8 mouse cellular contexts compared by ENCODE assay signal in the genomic region with DNA sequence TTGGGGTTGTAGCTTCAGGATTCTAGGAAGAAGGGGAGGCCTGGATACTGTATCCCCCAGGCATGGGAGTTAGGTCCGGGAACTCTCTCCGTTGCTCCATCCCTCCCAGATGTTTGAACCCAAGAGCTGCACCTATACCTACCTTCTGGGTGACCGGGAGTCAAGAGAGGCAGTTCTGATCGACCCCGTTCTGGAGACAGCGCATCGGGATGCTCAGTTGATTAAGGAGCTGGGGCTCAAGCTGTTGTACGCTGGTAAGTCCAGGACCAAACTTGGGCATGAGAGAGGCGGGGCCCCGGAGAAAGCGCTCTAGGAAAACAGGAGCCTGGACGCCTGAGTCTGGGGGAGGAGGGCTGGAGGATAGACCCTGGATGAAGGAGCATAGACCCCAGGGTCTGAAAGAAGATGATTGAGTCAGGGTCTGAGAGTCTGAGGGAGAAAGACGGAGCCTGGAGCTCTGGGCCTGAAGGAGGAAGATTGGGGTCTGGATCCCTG. TPM values are rescaled to one million over a fixed set of nuclear protein-coding genes. Genes with fewer than 3 reads are reported as not detected.
DNase-seq lines count a peak whose midpoint lies in the region; ATAC-seq and TF ChIP-seq lines count a peak whose summit lies in the region.

No protein-coding gene starts in this region.

- H3K27ac ChIP-seq in forebrain, embryonic 11.5 days (ENCODE audit: low read depth, low read length): no peak overlapping the region
- no peak overlapping the region for H3K27ac ChIP-seq in limb, embryonic 14.5 days (replicated peaks; ENCODE audit: low read depth, low read length)
- no peak overlapping the region for H3K27ac ChIP-seq in stomach, embryonic 15.5 days

- peak overlapping the region; percentile 72 for H3K9ac ChIP-seq in forebrain, embryonic 11.5 days (ENCODE audit: low read length)
- peak overlapping the region; percentile 77 for H3K9ac ChIP-seq in limb, embryonic 14.5 days (ENCODE audit: low read depth, low read length, severe bottlenecking)
- H3K9ac ChIP-seq in stomach, embryonic 15.5 days: peak overlapping the region; percentile 61

- no peak for DNase-seq in forebrain, embryonic 11.5 days (ENCODE audit: low spot score)
- no peak for DNase-seq in limb, embryonic 14.5 days (ENCODE audit: low spot score)
- DNase-seq in cerebellum, postnatal 36 days: no peak
- DNase-seq in adrenal gland, adult 18-20 months (ENCODE audit: low spot score in 2 of 2): no peak
- no peak for DNase-seq in cerebellum, adult 11 months

- H3K4me2 ChIP-seq in forebrain, embryonic 11.5 days (ENCODE audit: low read depth, low read length, severe bottlenecking): peak overlapping the region; percentile 75
- peak overlapping the region; percentile 72 for H3K4me2 ChIP-seq in limb, embryonic 14.5 days (replicated peaks; ENCODE audit: low read depth, low read length, severe bottlenecking)
- peak overlapping the region; percentile 88 for H3K4me2 ChIP-seq in stomach, embryonic 15.5 days

- under 1% methylated on average over 13 of the region's 13 CpGs for WGBS in forebrain, embryonic 11.5 days
- 2% methylated on average over 13 of the region's 13 CpGs for WGBS in limb, embryonic 14.5 days
- whole genome bisulfite sequencing in stomach, embryonic 15.5 days: 5% methylated on average over 13 of the region's 13 CpGs

- H3K9me3 ChIP-seq in megakaryocyte, embryonic 14.5 days: no peaks in the 10 kb centered on the region
- no peaks in the 10 kb centered on the region for H3K9me3 ChIP-seq in forebrain, embryonic 11.5 days (ENCODE audit: control insufficient read depth, low read length)
- no peaks in the 10 kb centered on the region for H3K9me3 ChIP-seq in limb, embryonic 14.5 days (ENCODE audit: control insufficient read depth, low read length)
- H3K9me3 ChIP-seq in stomach, embryonic 15.5 days: no peaks in the 10 kb centered on the region

- H3K27me3 ChIP-seq in megakaryocyte, embryonic 14.5 days (replicated peaks): peaks cover 24% of the 10 kb centered on the region
- no peaks in the 10 kb centered on the region for H3K27me3 ChIP-seq in forebrain, embryonic 11.5 days (ENCODE audit: control insufficient read depth, insufficient read depth, low read length)
- H3K27me3 ChIP-seq in limb, embryonic 14.5 days (ENCODE audit: control insufficient read depth, insufficient read depth, low read length): no peaks in the 10 kb centered on the region
- H3K27me3 ChIP-seq in stomach, embryonic 15.5 days (replicated peaks): no peaks in the 10 kb centered on the region

- peaks cover 40% of the 10 kb centered on the region for H3K4me1 ChIP-seq in megakaryocyte, embryonic 14.5 days
- peaks cover 6% of the 10 kb centered on the region; the same call in 1 of the 2 replicates for H3K4me1 ChIP-seq in forebrain, embryonic 11.5 days (replicated peaks; ENCODE audit: control insufficient read depth, insufficient read depth, low read length)
- H3K4me1 ChIP-seq in limb, embryonic 14.5 days (ENCODE audit: control insufficient read depth, insufficient read depth, low read length): peaks cover 12% of the 10 kb centered on the region
- H3K4me1 ChIP-seq in stomach, embryonic 15.5 days: peaks cover 19% of the 10 kb centered on the region

- no peaks in the 10 kb centered on the region for H3K36me3 ChIP-seq in megakaryocyte, embryonic 14.5 days (replicated peaks; ENCODE audit: low read length)
- H3K36me3 ChIP-seq in forebrain, embryonic 11.5 days (ENCODE audit: control insufficient read depth, insufficient read depth, low read length): no peaks in the 10 kb centered on the region
- H3K36me3 ChIP-seq in limb, embryonic 14.5 days (ENCODE audit: control insufficient read depth, insufficient read depth, low read length): no peaks in the 10 kb centered on the region; the same call in 1 of the 2 replicates
- no peaks in the 10 kb centered on the region for H3K36me3 ChIP-seq in stomach, embryonic 15.5 days

- peak overlapping the region; percentile 92 for H3K4me3 ChIP-seq in megakaryocyte, embryonic 14.5 days (replicated peaks)
- peak overlapping the region; percentile 61 for H3K4me3 ChIP-seq in forebrain, embryonic 11.5 days (ENCODE audit: low read depth, low read length)
- H3K4me3 ChIP-seq in limb, embryonic 14.5 days (replicated peaks; ENCODE audit: low read length): peak overlapping the region; percentile 72
- peak overlapping the region; percentile 72 for H3K4me3 ChIP-seq in stomach, embryonic 15.5 days (replicated peaks)

- no peak for TF ChIP-seq POLR2A in limb, embryonic 14.5 days (IDR thresholded peaks at IDR 0.05; ENCODE audit: borderline replicate concordance, extremely low read depth, insufficient read depth, insufficient read length)

- no peak for ATAC-seq in megakaryocyte, adult 5-6 weeks (ENCODE audit: poor library complexity, severe bottlenecking)
- no peak; the same call in 1 of the 2 replicates for ATAC-seq in forebrain, embryonic 11.5 days (replicated peaks; ENCODE audit: low FRiP score)
- ATAC-seq in limb, embryonic 14.5 days (ENCODE audit: low FRiP score, low read depth): no peak; the same call in 1 of the 2 replicates
- 0 out of 2 replicates have a peak, but pooled peaks have one; percentile 6 for ATAC-seq in stomach, embryonic 15.5 days (ENCODE audit: insufficient read depth, low FRiP score, low read depth)

RNA-seq across cellular contexts. Expression of a gene that starts 6.9 kb away (rescaled TPM):
- polyA plus RNA-seq in megakaryocyte, embryonic 14.5 days (2012; ENCODE audit: insufficient read depth, low replicate concordance): 0.30 TPM in 1 of 2 replicates, not detected in the other
- 0.16 and 0.27 TPM in 2 replicates for total RNA-seq in megakaryocyte, adult 5-6 weeks (2015)
- total RNA-seq in megakaryocyte, adult 5-6 weeks (2017): 0.08 and 0.22 TPM in 2 replicates
- polyA plus RNA-seq in forebrain, embryonic 11.5 days (2014; fragmentation: Nextera tagmentation; extraction: Ambion mirVana): 2.2 and 2.5 TPM in 2 replicates
- polyA plus RNA-seq in limb, embryonic 14.5 days (2012; rRNA removed): 4.5 and 7.6 TPM in 2 replicates
- 5.0 TPM in 2 replicates for polyA plus RNA-seq in limb, embryonic 14.5 days (2014; fragmentation: Nextera tagmentation; extraction: Ambion mirVana)
- polyA plus RNA-seq in stomach, embryonic 15.5 days (2015; fragmentation: Nextera tagmentation; extraction: Ambion mirVana): 4.3 and 5.0 TPM in 2 replicates
- total RNA-seq in adrenal gland, adult 18-20 months (2021): under 1 TPM; 0.32 to 0.46 TPM

RNA-seq across cellular contexts. Expression of a gene that starts 7.0 kb away (rescaled TPM):
- 14.5 and 17.5 TPM in 2 replicates for polyA plus RNA-seq in megakaryocyte, embryonic 14.5 days (2012; ENCODE audit: insufficient read depth, low replicate concordance)
- 148 and 171 TPM in 2 replicates for total RNA-seq in megakaryocyte, adult 5-6 weeks (2015)
- 59.2 and 67.7 TPM in 2 replicates for total RNA-seq in megakaryocyte, adult 5-6 weeks (2017)
- 17.9 and 21.4 TPM in 2 replicates for polyA plus RNA-seq in forebrain, embryonic 11.5 days (2014; fragmentation: Nextera tagmentation; extraction: Ambion mirVana)
- 19.9 and 21.9 TPM in 2 replicates for polyA plus RNA-seq in limb, embryonic 14.5 days (2012; rRNA removed)
- polyA plus RNA-seq in limb, embryonic 14.5 days (2014; fragmentation: Nextera tagmentation; extraction: Ambion mirVana): 30.7 and 31.5 TPM in 2 replicates
- polyA plus RNA-seq in stomach, embryonic 15.5 days (2015; fragmentation: Nextera tagmentation; extraction: Ambion mirVana): 31.1 and 37.1 TPM in 2 replicates
- total RNA-seq in adrenal gland, adult 18-20 months (2021): 10 to 100 TPM; 28.9 to 40.3 TPM

RNA-seq across cellular contexts. Expression of a gene that starts 16.2 kb away (rescaled TPM):
- 2.0 and 8.9 TPM in 2 replicates for polyA plus RNA-seq in megakaryocyte, embryonic 14.5 days (2012; ENCODE audit: insufficient read depth, low replicate concordance)
- 1.0 and 1.2 TPM in 2 replicates for total RNA-seq in megakaryocyte, adult 5-6 weeks (2015)
- total RNA-seq in megakaryocyte, adult 5-6 weeks (2017): 3.7 and 4.0 TPM in 2 replicates
- not detected in 2 replicates for polyA plus RNA-seq in forebrain, embryonic 11.5 days (2014; fragmentation: Nextera tagmentation; extraction: Ambion mirVana)
- polyA plus RNA-seq in limb, embryonic 14.5 days (2012; rRNA removed): 4.1 and 5.5 TPM in 2 replicates
- polyA plus RNA-seq in limb, embryonic 14.5 days (2014; fragmentation: Nextera tagmentation; extraction: Ambion mirVana): 0.70 and 1.2 TPM in 2 replicates
- 0.43 and 0.54 TPM in 2 replicates for polyA plus RNA-seq in stomach, embryonic 15.5 days (2015; fragmentation: Nextera tagmentation; extraction: Ambion mirVana)
- total RNA-seq in adrenal gland, adult 18-20 months (2021): 1 to 10 TPM; 3.8 to 5.2 TPM

RNA-seq across cellular contexts. Expression of a gene that starts 42.0 kb away (rescaled TPM):
- polyA plus RNA-seq in megakaryocyte, embryonic 14.5 days (2012; ENCODE audit: insufficient read depth, low replicate concordance): not detected in 2 replicates
- not detected in 2 replicates for total RNA-seq in megakaryocyte, adult 5-6 weeks (2015)
- not detected in 2 replicates for total RNA-seq in megakaryocyte, adult 5-6 weeks (2017)
- polyA plus RNA-seq in forebrain, embryonic 11.5 days (2014; fragmentation: Nextera tagmentation; extraction: Ambion mirVana): 0.69 and 0.73 TPM in 2 replicates
- 24.8 and 30.4 TPM in 2 replicates for polyA plus RNA-seq in limb, embryonic 14.5 days (2012; rRNA removed)
- polyA plus RNA-seq in limb, embryonic 14.5 days (2014; fragmentation: Nextera tagmentation; extraction: Ambion mirVana): 38.8 and 50.7 TPM in 2 replicates
- polyA plus RNA-seq in stomach, embryonic 15.5 days (2015; fragmentation: Nextera tagmentation; extraction: Ambion mirVana): 22.6 and 42.2 TPM in 2 replicates
- under 1 TPM in 1 of 2 experiments, not detected in 1; 0.50 TPM for total RNA-seq in adrenal gland, adult 18-20 months (2021)

RNA-seq across cellular contexts. Expression of a gene that starts 48.3 kb away (rescaled TPM):
- 101 and 159 TPM in 2 replicates for polyA plus RNA-seq in megakaryocyte, embryonic 14.5 days (2012; ENCODE audit: insufficient read depth, low replicate concordance)
- total RNA-seq in megakaryocyte, adult 5-6 weeks (2015): 18.3 and 27.5 TPM in 2 replicates
- total RNA-seq in megakaryocyte, adult 5-6 weeks (2017): 17.6 and 25.1 TPM in 2 replicates
- 140 and 150 TPM in 2 replicates for polyA plus RNA-seq in forebrain, embryonic 11.5 days (2014; fragmentation: Nextera tagmentation; extraction: Ambion mirVana)
- polyA plus RNA-seq in limb, embryonic 14.5 days (2012; rRNA removed): 133 and 155 TPM in 2 replicates
- 103 and 106 TPM in 2 replicates for polyA plus RNA-seq in limb, embryonic 14.5 days (2014; fragmentation: Nextera tagmentation; extraction: Ambion mirVana)
- polyA plus RNA-seq in stomach, embryonic 15.5 days (2015; fragmentation: Nextera tagmentation; extraction: Ambion mirVana): 96.1 and 100.0 TPM in 2 replicates
- 10 to 100 TPM; 35.9 to 37.1 TPM for total RNA-seq in adrenal gland, adult 18-20 months (2021)
